Mouse (Mus musculus): Measurements from ENCODE around the gene 1700001L19Rik. TPM values are rescaled to one million over a fixed set of nuclear protein-coding genes. Genes with fewer than 3 reads are reported as not detected.
A peak's percentile ranks its signal among the peaks of the same experiment; 100 is the strongest.
"Not testable (repeated sequence)": the region's sequence is repeated elsewhere in the genome, so short reads cannot be mapped to it uniquely, and the experiment has no call there.

1700001L19Rik gene
- total RNA-seq (2018; cell fraction: chromatin; rRNA removed), result not detected
- not detected for total RNA-seq (2018; cell fraction: cytosol; rRNA removed)
- total RNA-seq (2018; cell fraction: nucleus; rRNA removed), result not detected
- not detected in 3 replicates for polyA plus RNA-seq (2018)

GRCm38 (mm10) chr13:68597199-68597598 lies at the start of gene 1700001L19Rik:
1700001L19Rik (plus strand) TSS chr13:68597421.
- no peak within 1 kb of the TSS for H3K27ac ChIP-seq
- H3K79me2 ChIP-seq (ENCODE audit: inconsistent target), result no peaks in the 10 kb centered on the region
- peaks cover 11% of the 10 kb centered on the region for H3K36me3 ChIP-seq (ENCODE audit: inconsistent target)
- WGBS (ENCODE audit: missing documents), result 21% methylated on average over 10 of the region's 10 CpGs
- H3K4me3 ChIP-seq (ENCODE audit: inconsistent target), result no peak within 1 kb of the TSS

GRCm38 (mm10) chr13:68553391-68553790 lies 43.8 kb upstream of the 1700001L19Rik start:
- not testable (repeated sequence) for H3K36me3 ChIP-seq (ENCODE audit: inconsistent target); H3K27ac ChIP-seq; H3K4me3 ChIP-seq (ENCODE audit: inconsistent target); H3K79me2 ChIP-seq (ENCODE audit: inconsistent target)
- WGBS (ENCODE audit: missing documents), result no CpG with 5 or more reads among the region's 6 CpGs

GRCm38 (mm10) chr13:68568110-68568509 lies 29.1 kb upstream of the 1700001L19Rik start:
- Histone ChIP-seq H3K27ac (no peak overlapping the region), H3K36me3 (ENCODE audit: inconsistent target) (peaks cover 63% of the 10 kb centered on the region), H3K79me2 (ENCODE audit: inconsistent target) (no peaks in the 10 kb centered on the region), H3K4me3 (ENCODE audit: inconsistent target) (no peak overlapping the region)
- 98% methylated on average over 9 of the region's 9 CpGs for WGBS (ENCODE audit: missing documents)

GRCm38 (mm10) chr13:68568548-68568947 lies 28.7 kb upstream of the 1700001L19Rik start:
- Histone ChIP-seq H3K4me3 (ENCODE audit: inconsistent target) (no peak overlapping the region), H3K79me2 (ENCODE audit: inconsistent target) (no peaks in the 10 kb centered on the region), H3K36me3 (ENCODE audit: inconsistent target) (peaks cover 59% of the 10 kb centered on the region), H3K27ac (no peak overlapping the region)
- WGBS (ENCODE audit: missing documents), result 93% methylated on average over 11 of the region's 11 CpGs

DNA sequence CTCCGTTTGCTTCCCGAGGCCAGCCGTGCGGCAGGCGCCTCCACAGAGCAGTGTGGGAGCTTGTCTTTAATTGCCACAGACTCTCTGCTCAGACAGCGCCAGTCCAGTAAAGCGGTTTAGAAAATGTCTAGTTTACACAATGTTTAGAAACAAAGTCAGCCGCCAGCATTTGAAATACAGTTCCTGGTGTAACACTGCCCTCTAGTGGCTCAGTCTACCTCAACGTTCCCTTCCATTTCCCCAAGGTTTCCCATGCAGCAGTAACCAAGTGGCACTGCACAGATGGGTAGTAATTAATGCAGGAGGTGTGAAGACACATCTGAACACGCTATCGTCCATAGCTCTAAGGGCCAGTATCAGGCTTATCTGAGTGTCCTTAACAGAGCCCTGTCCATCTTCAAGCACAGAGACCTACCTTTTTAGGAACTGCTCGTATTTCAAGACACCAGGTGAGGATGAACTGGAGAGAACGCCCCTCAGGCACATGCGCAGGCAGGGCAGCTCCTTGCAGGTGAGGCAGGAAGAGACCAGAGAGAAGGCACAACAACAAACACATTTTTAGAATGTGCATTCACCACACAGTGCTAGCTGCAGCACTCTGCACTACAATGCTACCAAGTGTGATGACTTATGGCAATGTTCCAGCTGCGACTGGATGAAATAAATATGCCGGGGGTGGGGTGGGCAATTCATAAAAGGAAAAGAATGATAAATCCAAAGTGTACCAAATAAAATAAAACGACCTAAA lies 27.5 kb upstream of the 1700001L19Rik start:
- Histone ChIP-seq H3K4me3 (ENCODE audit: inconsistent target) (no peak overlapping the region), H3K79me2 (ENCODE audit: inconsistent target) (no peaks in the 10 kb centered on the region), H3K36me3 (ENCODE audit: inconsistent target) (peaks cover 47% of the 10 kb centered on the region), H3K27ac (no peak overlapping the region)
- 84% methylated on average over 15 of the region's 17 CpGs for WGBS (ENCODE audit: missing documents)

- H3K36me3 ChIP-seq (ENCODE audit: inconsistent target), result peaks cover 48% of the 10 kb centered on the region
- WGBS (ENCODE audit: missing documents), result 84% methylated on average over 18 of the region's 19 CpGs
- no peak overlapping the region for H3K27ac ChIP-seq
Measured at GRCm38 (mm10) chr13:68572247-68572646, 25.0 kb upstream of the 1700001L19Rik start.

GRCm38 (mm10) chr13:68572966-68573913 lies 24.0 kb upstream of the 1700001L19Rik start:
- Histone ChIP-seq H3K79me2 (ENCODE audit: inconsistent target) (no peaks in the 10 kb centered on the region), H3K27ac (no peak overlapping the region), H3K4me3 (ENCODE audit: inconsistent target) (no peak overlapping the region), H3K36me3 (ENCODE audit: inconsistent target) (peaks cover 41% of the 10 kb centered on the region)
- WGBS (ENCODE audit: missing documents), result 96% methylated on average over 9 of the region's 10 CpGs

More at GRCm38 (mm10) chr13:68572247-68572646, 25.0 kb upstream of the 1700001L19Rik start:
- no peak overlapping the region for H3K4me3 ChIP-seq (ENCODE audit: inconsistent target)
- no peaks in the 10 kb centered on the region for H3K79me2 ChIP-seq (ENCODE audit: inconsistent target)

DNA sequence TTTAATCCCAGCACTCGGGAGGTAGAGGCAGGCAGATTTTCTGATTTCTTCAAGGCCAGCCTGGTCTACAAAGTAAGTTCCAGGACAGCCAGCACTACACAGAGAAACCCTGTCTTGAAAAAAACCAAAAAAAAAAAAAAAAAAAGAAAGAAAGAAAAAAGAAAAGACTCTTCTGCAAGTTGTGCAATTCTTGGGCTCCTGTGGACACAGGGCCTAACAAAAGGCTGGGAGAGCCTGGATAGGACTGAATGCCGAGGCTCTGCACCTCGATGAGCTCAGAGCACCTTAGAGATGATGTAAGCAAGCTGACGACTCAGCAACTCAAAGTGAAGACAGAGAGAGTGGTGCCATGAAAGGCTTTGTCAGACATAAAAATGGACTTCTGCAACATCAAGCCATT lies 22.8 kb upstream of the 1700001L19Rik start:
- no peaks in the 10 kb centered on the region; the same call in 1 of the 2 replicates for H3K79me2 ChIP-seq (ENCODE audit: inconsistent target)
- no peak overlapping the region for H3K4me3 ChIP-seq (ENCODE audit: inconsistent target)
- no peak overlapping the region for H3K27ac ChIP-seq
- 89% methylated on average over 4 of the region's 4 CpGs for WGBS (ENCODE audit: missing documents)
- H3K36me3 ChIP-seq (ENCODE audit: inconsistent target), result peaks cover 43% of the 10 kb centered on the region

GRCm38 (mm10) chr13:68577945-68578344 lies 19.3 kb upstream of the 1700001L19Rik start:
- Histone ChIP-seq H3K36me3 (ENCODE audit: inconsistent target) (peaks cover 40% of the 10 kb centered on the region), H3K27ac (no peak overlapping the region), H3K4me3 (ENCODE audit: inconsistent target) (no peak overlapping the region), H3K79me2 (ENCODE audit: inconsistent target) (peaks cover 29% of the 10 kb centered on the region)
- 94% methylated on average over 7 of the region's 7 CpGs for WGBS (ENCODE audit: missing documents)

DNA sequence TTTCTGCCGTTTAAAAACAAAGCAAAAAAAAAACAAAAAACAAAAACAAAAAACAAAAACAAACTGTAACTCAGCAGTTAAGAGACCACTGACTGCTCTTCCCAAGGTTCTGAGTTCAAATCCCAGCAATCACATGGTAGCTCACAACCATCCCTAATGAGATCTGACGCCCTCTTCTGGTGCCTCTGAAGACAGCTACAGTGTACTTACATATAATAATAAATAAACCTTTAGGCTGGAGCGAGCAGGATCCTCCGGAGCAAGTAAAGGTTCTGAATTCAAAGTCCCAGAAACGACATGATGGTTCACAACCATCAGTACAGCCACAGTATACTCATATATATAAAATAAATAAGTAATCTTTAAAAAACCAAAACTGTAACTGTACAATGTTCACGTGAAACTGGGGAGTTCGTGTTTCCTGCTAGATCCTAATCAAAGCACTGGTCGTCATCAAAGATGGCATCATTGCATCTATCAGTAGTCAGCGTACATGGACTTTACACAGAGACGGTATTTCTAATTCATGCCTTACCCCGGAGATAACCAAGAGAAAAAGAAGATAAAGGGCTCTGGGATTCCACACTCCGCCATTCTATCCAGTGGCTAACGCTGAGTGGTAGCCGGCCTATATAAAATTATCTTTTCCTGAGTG lies 16.0 kb upstream of the 1700001L19Rik start:
- H3K79me2 ChIP-seq (ENCODE audit: inconsistent target), result peaks cover 62% of the 10 kb centered on the region
- peak overlapping the region; percentile 73 for H3K27ac ChIP-seq
- H3K4me3 ChIP-seq (ENCODE audit: inconsistent target), result peak overlapping the region; percentile 68
- H3K36me3 ChIP-seq (ENCODE audit: inconsistent target), result peaks cover 48% of the 10 kb centered on the region
- 24% methylated on average over 14 of the region's 14 CpGs for WGBS (ENCODE audit: missing documents)

DNA sequence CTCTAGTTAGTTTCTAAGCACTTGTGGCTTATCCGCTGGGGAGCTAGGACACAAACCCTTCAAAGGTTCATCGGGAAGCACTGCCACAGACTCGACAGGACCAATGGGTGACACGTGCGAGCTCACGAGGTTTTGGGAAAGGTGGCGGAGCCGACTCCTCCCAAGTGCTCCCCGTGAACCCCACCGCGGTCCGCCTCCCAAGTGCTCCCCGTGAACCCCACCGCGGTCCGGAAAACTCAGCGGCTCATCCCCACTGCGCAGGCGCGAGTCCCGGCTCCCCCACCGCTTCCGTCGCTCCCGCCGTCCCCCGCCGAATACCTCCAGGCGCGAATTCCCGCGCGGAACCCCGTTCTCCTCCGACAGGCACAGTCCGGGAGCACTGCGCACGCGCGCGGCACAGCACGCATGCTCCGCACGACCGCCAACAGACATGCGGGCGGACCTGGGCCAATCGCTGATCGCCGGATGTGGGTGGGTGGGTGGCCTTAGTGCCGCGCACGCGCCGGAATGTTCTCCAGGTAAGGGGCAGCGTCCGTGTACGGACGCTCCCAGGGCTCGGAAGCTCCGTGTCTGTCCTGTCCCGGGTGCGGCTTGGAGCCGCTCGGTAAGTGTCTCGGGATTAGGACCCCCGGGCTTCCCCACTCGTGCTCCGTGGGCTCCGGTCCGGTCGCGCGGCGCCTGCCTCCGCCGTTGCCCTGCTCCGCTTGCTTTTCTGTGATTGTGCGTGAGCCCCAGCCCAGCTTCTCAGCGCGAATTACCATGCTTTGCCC lies 15.3 kb upstream of the 1700001L19Rik start, which contains the start of the genes Mtrr and Fastkd3:
Gene Mtrr (minus strand): TSS at position 403 of the 770 bp plus-strand sequence.
Gene Fastkd3 (plus strand): TSS at position 488 of the 770 bp plus-strand sequence.
- Histone ChIP-seq H3K27ac (peak within 1 kb of the TSS; percentile 73), H3K4me3 (ENCODE audit: inconsistent target) (peak within 1 kb of the TSS; percentile 85), H3K36me3 (ENCODE audit: inconsistent target) (peaks cover 44% of the 10 kb centered on the region), H3K79me2 (ENCODE audit: inconsistent target) (peaks cover 69% of the 10 kb centered on the region)
- WGBS (ENCODE audit: missing documents), result under 1% methylated on average over 81 of the region's 81 CpGs

- H3K27ac ChIP-seq, result peak overlapping the region; percentile 70
- H3K4me3 ChIP-seq (ENCODE audit: inconsistent target), result peak overlapping the region; percentile 85
- peaks cover 39% of the 10 kb centered on the region for H3K36me3 ChIP-seq (ENCODE audit: inconsistent target)
Measured at GRCm38 (mm10) chr13:68582517-68582780, 14.8 kb upstream of the 1700001L19Rik start.

DNA sequence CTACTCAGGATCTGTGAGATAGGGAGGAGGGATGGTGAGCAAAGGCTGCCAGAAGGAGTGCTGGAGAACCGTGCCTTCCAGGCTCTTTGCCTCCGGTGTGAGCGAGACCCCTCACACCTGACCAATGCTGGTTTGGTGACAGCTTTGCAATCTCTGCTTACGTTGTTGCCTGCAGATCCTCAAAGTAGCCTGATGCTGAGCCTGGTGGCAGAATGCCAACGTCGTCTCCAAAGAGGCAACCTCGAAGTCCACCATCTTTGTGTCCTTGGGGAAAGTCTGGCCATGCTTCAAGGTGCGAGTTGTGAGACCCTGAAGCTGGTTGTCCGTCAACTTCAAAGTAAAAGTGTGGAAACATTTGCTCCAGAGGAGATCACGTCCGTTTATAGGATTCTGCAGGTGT lies 13.3 kb upstream of the 1700001L19Rik start:
- H3K27ac ChIP-seq, result peak overlapping the region; percentile 70
- peaks cover 72% of the 10 kb centered on the region for H3K79me2 ChIP-seq (ENCODE audit: inconsistent target)
- H3K4me3 ChIP-seq (ENCODE audit: inconsistent target), result no peak overlapping the region
- WGBS (ENCODE audit: missing documents), result 96% methylated on average over 11 of the region's 11 CpGs
- peaks cover 35% of the 10 kb centered on the region for H3K36me3 ChIP-seq (ENCODE audit: inconsistent target)

More at GRCm38 (mm10) chr13:68582517-68582780, 14.8 kb upstream of the 1700001L19Rik start:
- H3K79me2 ChIP-seq (ENCODE audit: inconsistent target), result peaks cover 72% of the 10 kb centered on the region
- 0% methylated on average over 11 of the region's 11 CpGs for WGBS (ENCODE audit: missing documents)
